Mouse (Mus musculus) heart, adult 2 months (tissue): Measurements from ENCODE around the gene Fgf12.

Experiments
- CTCF ChIP-seq: fragments of 200-600 bp; IDR thresholded peaks from 2 replicates; pipeline ENCODE4 v1.8.1; 2022; ENCODE audit warnings: antibody characterized with exemption, mild to moderate bottlenecking, moderate library complexity
- EP300 ChIP-seq: fragments of 200-500 bp; IDR thresholded peaks from 2 replicates; pipeline ENCODE4 v1.6.1; 2011; ENCODE audit warnings: low read depth, low read length, control low read depth; ENCODE audit not compliant: insufficient read depth
- POLR2A ChIP-seq: fragments of 200-500 bp; IDR thresholded peaks from 2 replicates; pipeline ENCODE4 v1.6.1; 2011; ENCODE audit warnings: mild to moderate bottlenecking, low read depth, low read length, control low read depth; ENCODE audit not compliant: insufficient read depth

DNA sequence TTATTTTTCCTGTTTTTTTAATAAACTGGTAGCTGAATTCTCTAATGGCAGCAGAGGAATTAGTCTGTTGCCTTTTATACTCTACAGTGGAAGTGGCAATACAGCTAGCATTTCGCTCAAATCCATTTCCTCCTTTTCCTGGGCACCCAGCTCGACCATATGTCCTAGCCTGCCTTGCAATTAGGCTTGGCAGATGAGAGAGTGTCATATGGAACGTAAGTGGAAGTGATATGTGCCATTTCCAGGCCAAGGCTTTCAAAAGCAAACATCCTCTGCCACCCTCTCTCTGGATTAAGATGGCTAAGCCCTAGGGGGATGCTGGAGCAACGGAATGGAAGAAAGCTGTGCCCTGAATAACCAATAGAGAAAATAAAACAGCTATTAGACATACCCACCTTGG, 350.2 kb downstream of the Fgf12 start:
- TF ChIP-seq CTCF, result no peak
- TF ChIP-seq POLR2A, result no peak
- no peak for TF ChIP-seq EP300
